Mouse (Mus musculus) layer of hippocampus, postnatal 10 days (tissue): ENCODE results near the gene Ttll8. TPM values are rescaled to one million over a fixed set of nuclear protein-coding genes. Genes with fewer than 3 reads are reported as not detected.

Source experiments
- DNase-seq, 2 experiments: peaks; one replicate each; pipeline ENCODE4 v3.0.0; 2021; ENCODE audit warnings: low spot score in 2 of 2
- total RNA-seq, 2 experiments: library from RNA; stranded (reverse); gene quantifications; 2 replicates each; pipeline ENCODE4 v1.2.3; 2021

Gene Ttll8
- total RNA-seq, 2 experiments from 2014 or later = 3.1 to 3.5 TPM

DNA sequence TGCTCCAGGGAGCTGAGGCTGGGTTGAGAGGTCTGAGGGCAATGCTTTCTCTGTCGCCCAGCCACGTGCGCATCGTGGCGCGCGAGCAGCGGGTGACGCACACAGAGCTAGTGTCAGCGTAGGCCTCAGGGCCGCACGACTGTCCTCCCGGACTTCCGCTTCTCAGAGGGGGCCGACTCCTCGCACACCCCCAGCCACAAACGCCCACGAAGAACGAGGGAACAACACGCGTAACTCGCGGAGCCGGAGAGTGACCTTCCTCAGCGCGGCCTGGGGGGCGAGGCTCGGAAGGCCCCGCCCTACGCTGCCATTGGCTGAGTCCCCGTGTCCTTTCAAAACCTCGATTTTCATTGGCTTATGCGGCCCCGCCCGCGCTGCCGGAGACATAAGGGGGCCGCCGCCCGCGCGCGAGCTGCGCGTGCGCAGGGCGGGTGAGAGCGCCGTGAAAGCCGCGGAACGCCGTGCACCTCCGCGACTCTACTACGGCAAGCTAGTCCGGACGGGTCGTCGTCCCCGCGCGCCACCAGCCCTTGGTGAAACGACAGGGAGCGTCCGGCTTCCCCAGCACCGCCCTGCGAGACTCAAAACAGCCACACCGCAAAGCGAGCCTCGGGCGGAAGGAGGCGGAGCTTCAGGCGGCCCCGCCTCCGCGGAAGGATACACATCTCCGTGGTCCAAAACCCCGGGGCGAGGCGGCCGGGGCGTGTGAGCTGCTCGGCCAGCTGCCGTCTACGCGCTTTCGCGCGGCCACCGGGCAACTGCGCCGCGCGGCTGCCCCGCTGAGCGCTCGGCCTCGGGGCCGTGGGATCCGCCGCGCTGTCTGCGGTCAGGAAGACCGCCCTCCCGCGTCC, 92.2 kb downstream of the Ttll8 start, which contains the start of gene Pim3:
Gene Pim3 (plus strand): TSS at position 415 of the 851 bp plus-strand sequence.
- peak; percentile 95 to 97 for DNase-seq

GRCm38 (mm10) chr15:88860781-88861180, 93.4 kb downstream of the Ttll8 start:
- no peak for DNase-seq

DNA sequence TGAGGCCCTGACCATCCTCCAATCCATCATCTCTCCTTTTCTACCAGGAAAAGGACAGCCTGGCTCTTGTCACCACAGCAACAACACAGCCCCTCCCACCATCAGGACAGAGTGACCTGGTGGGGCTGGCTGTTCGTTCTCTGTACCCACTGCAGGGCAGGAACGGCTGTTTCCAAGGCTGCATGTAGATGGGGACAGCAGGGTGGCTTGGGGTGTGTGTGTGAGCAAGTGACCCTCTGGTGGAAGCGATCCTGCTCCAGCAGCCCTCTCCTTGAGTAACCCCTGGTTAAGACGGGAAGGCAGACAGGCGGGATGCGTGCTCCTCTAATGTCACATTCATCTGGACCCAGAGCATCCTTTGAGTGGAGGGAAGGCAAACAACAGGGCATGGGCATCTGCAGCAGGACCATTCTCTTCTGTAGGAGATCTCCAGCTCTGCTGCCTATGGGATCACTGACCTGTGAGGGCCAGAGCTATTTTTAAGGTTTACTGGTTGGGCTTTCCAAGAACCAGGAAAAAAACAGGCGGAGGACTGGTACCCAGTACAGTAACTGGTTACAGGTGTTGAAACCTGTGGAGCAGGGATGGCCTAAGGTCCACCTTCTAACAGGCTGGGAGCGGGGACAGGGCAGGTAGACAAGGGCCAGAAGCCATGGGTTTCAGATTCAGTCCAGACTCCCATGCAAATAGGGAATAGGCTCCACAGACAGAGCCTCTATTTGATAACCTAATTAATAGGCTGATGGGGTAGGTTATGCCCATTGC, 94.8 kb downstream of the Ttll8 start:
- DNase-seq = no peak

DNA sequence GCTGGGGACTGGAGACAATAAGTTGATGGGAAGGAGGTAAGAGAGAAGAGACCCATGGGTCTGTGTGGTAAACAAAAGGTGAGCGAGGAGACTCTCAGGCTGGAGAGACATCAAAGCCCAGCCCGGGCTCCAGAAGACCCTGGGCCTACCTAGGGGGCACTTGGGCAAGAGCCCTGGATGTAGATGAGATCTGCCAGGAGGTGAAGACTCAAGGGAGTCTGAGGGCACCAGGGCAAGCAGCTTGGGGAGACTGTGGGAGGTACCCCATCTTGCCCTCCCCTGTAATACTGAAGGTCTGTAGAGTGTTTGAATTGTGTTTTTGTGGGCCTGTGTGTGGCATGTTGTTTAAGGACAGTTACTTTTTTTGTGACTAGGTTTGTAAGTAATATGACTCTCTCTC, 95.5 kb downstream of the Ttll8 start:
- no peak for DNase-seq

- peak in 1 of 2 experiments; percentile 52 for DNase-seq
Observed at GRCm38 (mm10) chr15:88858141-88858541, 96.1 kb downstream of the Ttll8 start.

- no peak for DNase-seq
Observed at GRCm38 (mm10) chr15:88857361-88857760, 96.9 kb downstream of the Ttll8 start.

- DNase-seq = no peak
Observed at GRCm38 (mm10) chr15:88856613-88857012, 97.6 kb downstream of the Ttll8 start.

- DNase-seq = no peak
Observed at GRCm38 (mm10) chr15:88855896-88856417, 98.3 kb downstream of the Ttll8 start.

DNA sequence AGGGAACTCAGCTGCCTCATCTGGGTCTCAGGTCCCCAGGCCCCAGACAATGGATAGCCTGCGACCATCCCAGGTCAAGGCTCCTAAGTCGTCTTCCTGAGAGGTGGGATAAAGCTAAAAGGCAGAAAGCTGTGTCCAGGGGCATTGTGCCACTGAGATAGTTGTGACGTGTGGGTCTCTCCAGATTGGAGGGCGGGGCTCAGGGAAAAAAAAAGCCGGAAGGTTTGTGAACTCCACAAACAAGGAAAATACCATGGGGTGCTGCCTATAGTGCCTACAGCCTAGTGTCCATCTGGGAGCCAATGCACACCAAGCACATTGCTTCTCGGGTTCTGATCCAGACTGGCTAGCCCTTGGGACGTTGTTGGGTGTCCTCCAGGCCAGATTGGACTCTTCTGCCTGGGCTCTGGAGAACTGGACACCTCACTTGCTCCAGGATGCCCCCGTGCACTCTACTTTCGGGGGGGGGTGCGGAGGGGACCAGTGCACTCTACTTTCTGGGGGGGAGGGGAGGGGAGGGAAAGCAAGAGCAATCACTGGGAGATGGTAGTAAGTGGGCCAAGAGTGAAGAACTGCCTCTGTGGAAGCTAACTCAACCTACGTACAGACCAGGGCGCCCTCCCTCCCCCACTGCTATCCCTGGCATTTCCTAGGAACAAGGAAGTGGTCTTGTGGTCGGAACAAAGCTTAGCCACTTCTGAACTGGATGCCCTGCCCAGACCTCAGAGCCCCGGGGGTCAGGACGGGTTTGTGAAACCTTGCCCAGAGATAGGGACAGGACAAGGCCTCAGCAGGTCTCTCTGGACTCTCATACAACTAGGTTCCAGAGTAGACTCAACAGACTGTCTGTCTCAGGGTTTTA, 99.0 kb downstream of the Ttll8 start:
- no peak for DNase-seq

- no peak for DNase-seq
Observed at GRCm38 (mm10) chr15:88854119-88854968, 99.9 kb downstream of the Ttll8 start.

DNA sequence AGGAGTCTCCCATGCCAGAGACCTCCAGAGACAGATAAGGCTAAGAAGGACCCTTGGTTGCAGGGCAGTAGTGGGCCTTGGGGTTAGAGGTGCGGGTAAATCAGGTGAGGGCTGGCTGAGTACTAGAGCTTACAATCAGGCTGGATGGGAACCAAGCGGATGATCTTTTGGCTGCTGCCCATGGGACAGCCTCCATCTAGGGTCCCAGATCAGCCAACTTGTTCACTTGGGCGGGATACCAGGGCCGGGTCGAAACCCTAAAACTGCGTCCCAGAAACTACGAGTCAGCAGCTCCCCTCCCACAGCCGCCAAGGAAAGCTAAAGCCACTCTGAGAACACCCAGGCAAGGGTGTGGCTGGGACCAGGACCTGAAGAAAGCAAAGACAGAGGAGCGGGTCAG, 101.1 kb downstream of the Ttll8 start:
- no peak for DNase-seq

- DNase-seq = no peak
Observed at GRCm38 (mm10) chr15:88851507-88852149, 102.6 kb downstream of the Ttll8 start.

- no peak for DNase-seq
Observed at GRCm38 (mm10) chr15:88851076-88851475, 103.1 kb downstream of the Ttll8 start.

DNA sequence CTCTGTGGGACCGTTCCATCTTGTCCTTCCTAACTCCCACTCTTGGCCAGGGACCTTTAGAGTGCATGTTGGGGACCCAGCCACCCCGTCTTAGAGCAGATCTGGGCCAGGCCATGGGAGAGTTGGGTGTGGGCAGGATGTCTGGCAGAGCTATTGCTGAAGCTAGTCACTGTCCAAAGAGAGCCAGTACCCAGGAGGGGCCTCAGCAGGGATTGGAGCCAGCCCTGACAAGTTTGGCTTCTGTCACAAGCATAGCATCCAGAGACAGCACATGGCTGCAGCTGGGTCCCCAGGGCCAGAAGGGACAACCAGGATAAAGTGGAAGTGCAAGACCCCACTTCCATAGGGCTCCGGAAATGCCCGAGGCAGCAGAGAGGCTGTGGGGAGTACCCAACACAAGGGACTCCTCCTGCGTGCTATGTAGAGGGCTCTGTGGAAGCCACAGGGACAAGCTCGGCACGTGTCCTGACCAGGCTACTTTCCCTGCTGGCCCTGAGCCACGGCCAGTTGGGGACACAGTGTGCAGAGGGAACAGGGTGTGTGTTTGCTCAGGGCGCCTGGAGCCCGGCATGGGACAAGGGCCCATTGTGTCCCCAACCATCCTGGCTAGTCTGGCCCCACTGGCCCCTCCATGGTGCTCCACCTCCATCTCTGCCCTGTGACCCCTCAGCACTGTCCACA, 103.9 kb downstream of the Ttll8 start:
- peak; percentile 81 to 82 for DNase-seq

- no peak for DNase-seq
Observed at GRCm38 (mm10) chr15:88849621-88850020, 104.6 kb downstream of the Ttll8 start.

DNA sequence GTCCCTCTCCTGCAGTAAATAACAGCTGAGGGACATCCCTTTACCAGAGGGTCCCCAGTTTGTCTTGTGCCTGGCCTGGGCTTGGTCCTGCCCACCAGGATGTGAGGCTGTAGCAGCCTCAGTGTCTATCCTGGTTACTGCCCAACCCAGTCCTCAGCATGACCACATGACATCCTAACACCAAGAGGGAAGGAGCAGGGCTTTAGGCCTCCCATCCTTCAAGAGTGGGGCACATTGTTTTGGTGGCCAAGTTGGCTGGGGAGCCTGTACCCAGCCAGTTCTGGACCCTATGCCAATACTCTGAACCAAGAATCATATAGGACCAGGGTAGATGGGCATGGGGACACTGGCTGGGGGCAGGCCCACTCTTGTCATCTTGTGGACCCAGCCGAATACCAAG, 105.6 kb downstream of the Ttll8 start:
- DNase-seq = no peak

DNA sequence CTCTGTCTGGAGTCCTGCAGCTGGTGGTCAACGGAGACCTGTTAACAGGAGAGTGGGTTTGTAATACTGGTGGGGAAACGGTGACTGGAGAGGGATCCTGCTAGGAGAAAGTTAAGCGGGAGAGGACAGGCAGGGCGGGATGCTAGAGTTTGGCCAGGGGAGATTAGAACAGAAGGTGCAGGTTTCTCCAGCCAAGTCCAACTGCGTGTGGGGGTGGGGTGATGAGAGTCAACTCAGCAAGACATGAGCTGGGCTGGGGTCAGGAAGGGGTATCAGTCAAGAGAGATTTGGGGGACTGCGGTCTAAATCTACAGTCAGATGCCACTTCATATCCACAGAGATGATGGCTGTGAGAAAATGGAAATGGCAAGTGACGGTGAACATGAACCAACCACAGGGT, 109.3 kb downstream of the Ttll8 start:
- no peak for DNase-seq

- DNase-seq = no peak
Observed at GRCm38 (mm10) chr15:88843486-88844097, 110.6 kb downstream of the Ttll8 start.

DNA sequence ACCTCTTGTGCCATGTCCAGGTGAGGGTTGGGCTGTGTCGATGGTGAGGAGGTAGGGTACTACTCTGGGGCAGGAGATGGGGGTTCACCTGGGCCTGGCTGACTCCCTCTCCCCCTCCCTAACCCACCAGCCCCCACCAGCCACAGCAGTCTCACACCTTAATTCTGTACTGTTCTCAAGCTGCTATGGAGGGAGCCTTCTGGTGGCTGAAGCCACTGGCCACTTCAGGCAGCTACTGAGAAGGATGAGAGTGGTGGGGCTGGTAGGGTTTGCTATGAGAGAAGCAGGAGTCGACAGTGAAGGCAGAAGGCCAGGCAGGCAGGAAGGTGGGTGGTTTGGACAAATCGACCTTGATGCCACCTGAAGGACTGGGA, 111.9 kb downstream of the Ttll8 start:
- DNase-seq = no peak
